Mouse (Mus musculus) limb, embryonic 14.5 days (tissue): ENCODE measurements around the gene Rgs9bp. TPM values are rescaled to one million over a fixed set of nuclear protein-coding genes. Genes with fewer than 3 reads are reported as not detected.

Source experiments
- ATAC-seq: fragments of 200-750 bp; cut with Nextera tagmentation; 2 replicates; pipeline ENCODE4 v1.8.0; 2017; ENCODE audit warnings: low read depth, moderate number of reproducible peaks, moderate TSS enrichment; ENCODE audit not compliant: low FRiP score
- DNase-seq: peaks from one replicate; pipeline ENCODE4 v3.0.0-alpha.2; 2015; ENCODE audit warnings: low spot score
- H3K27ac ChIP-seq: fragments of 300-500 bp; sonication (generic); replicated peaks from 2 replicates; pipeline ENCODE4 v1.5.1; 2014; ENCODE audit warnings: low read depth, mild to moderate bottlenecking, low read length, moderate library complexity, mixed read lengths
- H3K27me3 ChIP-seq: fragments of 300-500 bp; sonication (generic); 2 replicates; pipeline ENCODE4 v1.6.1; 2014; ENCODE audit warnings: low read length, mixed read lengths; ENCODE audit not compliant: control insufficient read depth, insufficient read depth
- H3K36me3 ChIP-seq: fragments of 300-500 bp; sonication (generic); 2 replicates; pipeline ENCODE4 v1.6.1; 2014; ENCODE audit warnings: mild to moderate bottlenecking, low read length, moderate library complexity, mixed read lengths; ENCODE audit not compliant: control insufficient read depth, insufficient read depth
- H3K4me1 ChIP-seq: fragments of 300-500 bp; sonication (generic); 2 replicates; pipeline ENCODE4 v1.6.1; 2014; ENCODE audit warnings: antibody characterized with exemption, low read length, mixed read lengths; ENCODE audit not compliant: control insufficient read depth, insufficient read depth
- H3K4me2 ChIP-seq: fragments of 300-500 bp; sonication (generic); replicated peaks from 2 replicates; pipeline ENCODE4 v1.6.1; 2014; ENCODE audit warnings: low read depth, mild to moderate bottlenecking, low read length, moderate library complexity; ENCODE audit not compliant: severe bottlenecking
- H3K4me3 ChIP-seq: fragments of 300-500 bp; sonication (generic); replicated peaks from 2 replicates; pipeline ENCODE4 v1.5.1; 2014; ENCODE audit warnings: low read length
- H3K9ac ChIP-seq: fragments of 300-500 bp; sonication (generic); 2 replicates; pipeline ENCODE4 v1.6.1; 2014; ENCODE audit warnings: mild to moderate bottlenecking, low read depth, low read length, moderate library complexity; ENCODE audit not compliant: severe bottlenecking
- H3K9me3 ChIP-seq: fragments of 300-500 bp; sonication (generic); 2 replicates; pipeline ENCODE4 v1.6.1; 2016; ENCODE audit warnings: low read length; ENCODE audit not compliant: control insufficient read depth
- POLR2A ChIP-seq: fragments of 200-500 bp; IDR thresholded peaks from 2 replicates; pipeline ENCODE4 v1.8.0; 2012; ENCODE audit warnings: inconsistent platforms, mild to moderate bottlenecking, moderate library complexity, borderline replicate concordance; ENCODE audit not compliant: insufficient read depth, insufficient read length; ENCODE audit errors: extremely low read depth
- WGBS: fragments of 180-500 bp; shearing (Covaris S2); extraction: QIAGEN DNeasy Blood & Tissue Kit; methylation state at CpG from one replicate; pipeline ENCODE4 v1.1.7; 2014; 5-methylcytosine and 5-hydroxymethylcytosine counted together
- polyA plus RNA-seq, 2 experiments: library from polyadenylated mRNA; depleted of rRNA in 1 of 2; stranded (reverse) in 1 of 2; unstranded in 1 of 2; fragments of >200 nt; fragmentation: Nextera tagmentation in 1 of 2; extraction: Ambion mirVana in 1 of 2; gene quantifications; 2 replicates each; pipeline versions ENCODE4 v1.2.1 to v1.2.3; 2012 to 2014

The Rgs9bp gene
- polyA plus RNA-seq, 2 experiments, result 0.99 to 1.5 TPM

DNA sequence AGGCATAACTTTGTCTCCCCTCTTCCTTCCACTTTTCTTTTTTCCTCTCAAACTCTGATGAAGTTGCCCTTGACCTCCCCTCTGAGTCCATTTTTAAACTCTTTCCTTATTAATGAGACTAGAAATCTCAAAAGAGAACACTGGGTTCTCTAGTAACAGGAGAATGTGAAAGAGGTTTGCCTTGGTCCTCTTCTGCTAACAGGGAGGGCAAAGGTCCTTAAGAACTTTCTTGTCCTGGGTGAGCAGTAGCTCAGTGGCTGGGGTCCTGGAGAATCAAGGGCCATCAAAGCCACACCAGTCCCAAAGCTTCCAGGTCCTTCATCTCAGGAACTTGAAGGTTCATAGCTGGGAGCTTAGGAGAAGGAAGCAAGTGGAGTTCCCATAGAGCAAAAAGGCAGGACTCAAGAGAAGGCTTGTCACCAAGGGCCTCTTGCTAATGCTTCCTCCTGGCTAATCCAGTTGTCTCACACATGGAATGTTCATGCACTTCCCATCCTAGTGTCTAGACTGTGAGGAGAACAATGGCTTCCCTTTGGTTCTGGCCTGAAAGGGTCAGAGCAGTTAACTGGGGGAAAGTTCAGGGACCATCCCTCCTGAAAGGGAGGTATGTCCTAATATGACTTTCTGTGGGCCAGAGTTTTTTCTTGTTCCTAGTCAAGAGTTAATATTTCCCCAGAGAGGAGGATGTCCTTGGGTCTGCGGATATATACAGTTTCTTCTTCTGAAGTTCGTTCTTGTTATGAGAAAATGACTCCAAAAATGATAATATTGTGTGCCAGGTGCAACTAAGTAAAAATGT is 21.1 kb downstream of the Rgs9bp start:
- WGBS, result 86% methylated on average over 2 of the region's 2 CpGs
- no peak for DNase-seq
- H3K36me3 ChIP-seq, result no peaks in the 10 kb centered on the region

GRCm38 (mm10) chr7:35563071-35563470 is 22.3 kb downstream of the Rgs9bp start:
- no peaks in the 10 kb centered on the region for H3K4me1 ChIP-seq
- no peak overlapping the region for H3K4me2 ChIP-seq
- no peak for ATAC-seq
- TF ChIP-seq POLR2A, result no peak
- no peak overlapping the region for H3K27ac ChIP-seq
- no peaks in the 10 kb centered on the region for H3K9me3 ChIP-seq
- H3K36me3 ChIP-seq, result no peaks in the 10 kb centered on the region
- WGBS, result 65% methylated on average over 11 of the region's 11 CpGs
- DNase-seq, result no peak
- H3K27me3 ChIP-seq, result no peaks in the 10 kb centered on the region
- no peak overlapping the region for H3K9ac ChIP-seq
- H3K4me3 ChIP-seq, result no peak overlapping the region

More for the DNA sequence above, 21.1 kb downstream of the Rgs9bp start:
- H3K27ac ChIP-seq, result no peak overlapping the region
- no peak overlapping the region for H3K4me3 ChIP-seq
- H3K4me1 ChIP-seq, result no peaks in the 10 kb centered on the region
- no peak for TF ChIP-seq POLR2A
- H3K27me3 ChIP-seq, result no peaks in the 10 kb centered on the region
- ATAC-seq, result no peak
- no peak overlapping the region for H3K9ac ChIP-seq
- H3K9me3 ChIP-seq, result no peaks in the 10 kb centered on the region
- H3K4me2 ChIP-seq, result no peak overlapping the region

- WGBS, result 89% methylated on average over 3 of the region's 3 CpGs
- Histone ChIP-seq H3K27ac (no peak overlapping the region), H3K4me2 (no peak overlapping the region), H3K27me3 (no peaks in the 10 kb centered on the region), H3K9me3 (no peaks in the 10 kb centered on the region), H3K9ac (no peak overlapping the region), H3K36me3 (no peaks in the 10 kb centered on the region), H3K4me1 (0 out of 2 replicates have a peak, but pooled peaks cover 3% of the 10 kb centered on the region), H3K4me3 (no peak overlapping the region)
- no peak for TF ChIP-seq POLR2A
- DNase-seq, result no peak
- no peak for ATAC-seq
Observed at GRCm38 (mm10) chr7:35559838-35560237, 25.5 kb downstream of the Rgs9bp start.

DNA sequence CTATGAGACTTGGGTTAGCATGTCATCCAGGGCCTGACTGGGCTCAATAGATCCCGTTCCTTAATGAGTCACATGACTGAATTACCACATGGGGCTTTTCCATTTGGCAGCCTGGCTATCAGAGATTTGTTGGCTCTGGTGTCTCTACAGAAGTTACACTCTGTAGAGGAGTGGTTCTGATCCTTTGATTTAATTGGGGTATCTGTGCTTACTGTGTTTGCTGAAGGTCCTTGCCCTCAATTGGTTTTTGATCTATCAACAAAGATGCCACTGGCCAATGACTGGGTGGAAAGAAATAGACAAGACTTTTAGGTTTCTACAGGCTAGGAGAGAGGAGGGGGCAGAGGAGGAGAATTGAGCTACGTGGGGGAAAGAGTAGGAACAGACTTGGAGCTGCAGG is 26.7 kb downstream of the Rgs9bp start:
- ATAC-seq (no peak), DNase-seq (no peak)
- Histone ChIP-seq H3K27ac (no peak overlapping the region), H3K27me3 (no peaks in the 10 kb centered on the region), H3K4me1 (peaks cover 7% of the 10 kb centered on the region; the same call in 1 of the 2 replicates), H3K36me3 (no peaks in the 10 kb centered on the region), H3K9me3 (no peaks in the 10 kb centered on the region), H3K4me3 (no peak overlapping the region), H3K4me2 (no peak overlapping the region), H3K9ac (no peak overlapping the region)
- TF ChIP-seq POLR2A, result no peak
- 47% methylated on average over 2 of the region's 2 CpGs for WGBS

GRCm38 (mm10) chr7:35557577-35557976 is 27.8 kb downstream of the Rgs9bp start:
- WGBS, result 80% methylated on average over 3 of the region's 3 CpGs
- Histone ChIP-seq H3K36me3 (no peaks in the 10 kb centered on the region), H3K4me1 (peaks cover 7% of the 10 kb centered on the region; the same call in 1 of the 2 replicates), H3K4me2 (no peak overlapping the region), H3K27ac (no peak overlapping the region), H3K9ac (no peak overlapping the region), H3K27me3 (no peaks in the 10 kb centered on the region), H3K9me3 (no peaks in the 10 kb centered on the region), H3K4me3 (no peak overlapping the region)
- DNase-seq (no peak), ATAC-seq (no peak)
- TF ChIP-seq POLR2A, result no peak
